Mouse (Mus musculus): ENCODE data around the gene Tmco5.

The Tmco5 gene

GRCm38 (mm10) chr2:116878391-116878790 is at the start of gene Tmco5:
TSS of gene Tmco5 (plus strand) at chr2:116878691.
- in situ Hi-C loops (cut with MboI; ENCODE audit: unreplicated experiment in 2 of 2): loop anchor here in 1 of 2 experiments (25.0 kb wide), 1 partner anchor 1359 kb away; no protein-coding TSS in a partner anchor

- in situ Hi-C loops (cut with MboI; ENCODE audit: unreplicated experiment in 2 of 2): no loop called here
Observed at GRCm38 (mm10) chr2:116831863-116832262, 46.6 kb upstream of the Tmco5 start.

- in situ Hi-C loops (cut with MboI; ENCODE audit: unreplicated experiment in 2 of 2): no loop called here
Observed at GRCm38 (mm10) chr2:116837829-116838228, 40.7 kb upstream of the Tmco5 start.

- in situ Hi-C loops (cut with MboI; ENCODE audit: unreplicated experiment in 2 of 2): no loop called here
Observed at GRCm38 (mm10) chr2:116838538-116839197, 39.8 kb upstream of the Tmco5 start.

GRCm38 (mm10) chr2:116849980-116850636 is 28.4 kb upstream of the Tmco5 start:
- in situ Hi-C loops (cut with MboI; ENCODE audit: unreplicated experiment in 2 of 2): no loop called here

- in situ Hi-C loops (cut with MboI; ENCODE audit: unreplicated experiment in 2 of 2): no loop called here
Observed at GRCm38 (mm10) chr2:116851356-116851755, 27.1 kb upstream of the Tmco5 start.

GRCm38 (mm10) chr2:116852249-116852648 is 26.2 kb upstream of the Tmco5 start:
- in situ Hi-C loops (cut with MboI; ENCODE audit: unreplicated experiment in 2 of 2): no loop called here

GRCm38 (mm10) chr2:116858703-116859102 is 19.8 kb upstream of the Tmco5 start:
- in situ Hi-C loops (cut with MboI; ENCODE audit: unreplicated experiment in 2 of 2): no loop called here

GRCm38 (mm10) chr2:116876955-116877615 is 1.4 kb upstream of the Tmco5 start:
- in situ Hi-C loops (cut with MboI; ENCODE audit: unreplicated experiment in 2 of 2): loop anchor here in 1 of 2 experiments (25.0 kb wide), 1 partner anchor 1360 kb away; no protein-coding TSS in a partner anchor

GRCm38 (mm10) chr2:116879730-116880129 is 1.2 kb downstream of the Tmco5 start:
- in situ Hi-C loops (cut with MboI; ENCODE audit: unreplicated experiment in 2 of 2): loop anchor here in 1 of 2 experiments (25.0 kb wide), 1 partner anchor 1358 kb away; no protein-coding TSS in a partner anchor

- in situ Hi-C loops (cut with MboI; ENCODE audit: unreplicated experiment in 2 of 2): loop anchor here in 1 of 2 experiments (5.0 to 25.0 kb wide), 3 partner anchors 334 to 1344 kb away; no protein-coding TSS in a partner anchor
Observed at GRCm38 (mm10) chr2:116893316-116893987, 15.0 kb downstream of the Tmco5 start.

GRCm38 (mm10) chr2:116893988-116894363 is 15.5 kb downstream of the Tmco5 start:
- in situ Hi-C loops (cut with MboI; ENCODE audit: unreplicated experiment in 2 of 2): loop anchor here in 1 of 2 experiments (5.0 to 25.0 kb wide), 3 partner anchors 333 to 1343 kb away; no protein-coding TSS in a partner anchor

- in situ Hi-C loops (cut with MboI; ENCODE audit: unreplicated experiment in 2 of 2): loop anchor here (5.0 to 25.0 kb wide), 7 partner anchors 68 to 1338 kb away; no protein-coding TSS in a partner anchor
Observed at GRCm38 (mm10) chr2:116899615-116900272, 21.3 kb downstream of the Tmco5 start.

GRCm38 (mm10) chr2:116900273-116900843 is 21.9 kb downstream of the Tmco5 start:
- in situ Hi-C loops (cut with MboI; ENCODE audit: unreplicated experiment in 2 of 2): loop anchor here (5.0 kb wide), 4 partner anchors 67 to 282 kb away; no protein-coding TSS in a partner anchor

- in situ Hi-C loops (cut with MboI; ENCODE audit: unreplicated experiment in 2 of 2): no loop called here
Observed at GRCm38 (mm10) chr2:116908268-116908667, 29.8 kb downstream of the Tmco5 start.

- in situ Hi-C loops (cut with MboI; ENCODE audit: unreplicated experiment in 2 of 2): no loop called here
Observed at GRCm38 (mm10) chr2:116912334-116913070, 34.0 kb downstream of the Tmco5 start.

- in situ Hi-C loops (cut with MboI; ENCODE audit: unreplicated experiment in 2 of 2): no loop called here
Observed at GRCm38 (mm10) chr2:116913677-116914405, 35.4 kb downstream of the Tmco5 start.

- in situ Hi-C loops (cut with MboI; ENCODE audit: unreplicated experiment in 2 of 2): no loop called here
Observed at GRCm38 (mm10) chr2:116914636-116915035, 36.1 kb downstream of the Tmco5 start.

Data from v-Abl transformed pro-B cells (cell line).